Mouse (Mus musculus) megakaryocyte progenitor cell, adult 5-6 weeks (primary cell): ENCODE measurements around the gene Ccdc124. TPM values are rescaled to one million over a fixed set of nuclear protein-coding genes. Genes with fewer than 3 reads are reported as not detected.
"Not testable (repeated sequence)": the region's sequence is repeated elsewhere in the genome, so short reads cannot be mapped to it uniquely, and the experiment has no call there.

Experiments
- ATAC-seq: replicated peaks from 2 replicates; pipeline ENCODE4 v1.8.0; 2016; ENCODE audit warnings: mild to moderate bottlenecking, moderate TSS enrichment, inconsistent platforms; ENCODE audit not compliant: poor library complexity
- total RNA-seq, 2 experiments: library from RNA; stranded (forward) in 1 of 2; stranded (reverse) in 1 of 2; fragments of 157-497, 149-512 nt in 1 of 2; fragments of 200-1000 nt in 1 of 2; gene quantifications; 2 replicates each; pipeline versions ENCODE4 v1.2.3 to v1.2.4; 2015 to 2017

The Ccdc124 gene
- total RNA-seq, 2 experiments from 2014 or later: 27.6 to 33.9 TPM

- ATAC-seq: no peak
These were observed 47.9 kb downstream of the Ccdc124 start for GRCm38 (mm10) chr8:70825816-70826215.

- no peak for ATAC-seq
These were observed 49.9 kb downstream of the Ccdc124 start for GRCm38 (mm10) chr8:70823802-70824201.

- ATAC-seq: not testable (repeated sequence)
These were observed 51.1 kb downstream of the Ccdc124 start for GRCm38 (mm10) chr8:70822594-70822993.

- 0 out of 2 replicates have a peak, but pooled peaks have one; percentile 11 for ATAC-seq
These were observed 51.7 kb downstream of the Ccdc124 start for GRCm38 (mm10) chr8:70821992-70822391.

- ATAC-seq: peak; percentile 94
These were observed 52.3 kb downstream of the Ccdc124 start for GRCm38 (mm10) chr8:70821399-70821962.

- ATAC-seq: no peak
These were observed 53.4 kb downstream of the Ccdc124 start for GRCm38 (mm10) chr8:70820101-70820935.

Other genes starting within 250 kb of the Ccdc124 start
- gene Gdf15, start 241.5 kb downstream of the Ccdc124 start, total RNA-seq (2015): not detected in 2 replicates
- not detected in 2 replicates for gene Gdf15, start 241.5 kb downstream of the Ccdc124 start, total RNA-seq (2017)
- gene Pgpep1, start 213.5 kb downstream of the Ccdc124 start, total RNA-seq (2015): 11.7 and 11.8 TPM in 2 replicates
- 3.6 and 5.2 TPM in 2 replicates for gene Pgpep1, start 213.5 kb downstream of the Ccdc124 start, total RNA-seq (2017)
- gene Lsm4, start 200.7 kb downstream of the Ccdc124 start, total RNA-seq (2015): 121 and 125 TPM in 2 replicates
- 214 and 249 TPM in 2 replicates for gene Lsm4, start 200.7 kb downstream of the Ccdc124 start, total RNA-seq (2017)
- 16.1 and 29.1 TPM in 2 replicates for gene Jund, start 175.0 kb downstream of the Ccdc124 start, total RNA-seq (2015)
- gene Jund, start 175.0 kb downstream of the Ccdc124 start, total RNA-seq (2017): 19.8 and 21.0 TPM in 2 replicates
- 0.07 TPM in 1 of 2 replicates, not detected in the other for gene Iqcn, start 170.5 kb downstream of the Ccdc124 start, total RNA-seq (2015)
- gene Iqcn, start 170.5 kb downstream of the Ccdc124 start, total RNA-seq (2017): not detected in 2 replicates
- gene Gm3336, start 155.4 kb downstream of the Ccdc124 start, total RNA-seq (2015): not detected in 2 replicates
- 0.12 TPM in 1 of 2 replicates, not detected in the other for gene Gm3336, start 155.4 kb downstream of the Ccdc124 start, total RNA-seq (2017)
- gene Pde4c, start 150.2 kb downstream of the Ccdc124 start, total RNA-seq (2015): 0.39 TPM in 1 of 2 replicates, not detected in the other
- gene Pde4c, start 150.2 kb downstream of the Ccdc124 start, total RNA-seq (2017): not detected in 2 replicates
- 2.6 and 3.6 TPM in 2 replicates for gene Rab3a, start 119.3 kb downstream of the Ccdc124 start, total RNA-seq (2015)
- 2.1 and 6.6 TPM in 2 replicates for gene Rab3a, start 119.3 kb downstream of the Ccdc124 start, total RNA-seq (2017)
- 37.4 and 41.4 TPM in 2 replicates for gene Mpv17l2, start 113.0 kb downstream of the Ccdc124 start, total RNA-seq (2015)
- 10.2 and 10.4 TPM in 2 replicates for gene Mpv17l2, start 113.0 kb downstream of the Ccdc124 start, total RNA-seq (2017)
- 5.7 and 6.0 TPM in 2 replicates for gene Pik3r2, start 97.2 kb downstream of the Ccdc124 start, total RNA-seq (2015)
- 18.1 and 18.5 TPM in 2 replicates for gene Pik3r2, start 97.2 kb downstream of the Ccdc124 start, total RNA-seq (2017)
- gene Mast3, start 68.9 kb downstream of the Ccdc124 start, total RNA-seq (2015): 48.7 and 50.0 TPM in 2 replicates
- gene Mast3, start 68.9 kb downstream of the Ccdc124 start, total RNA-seq (2017): 13.9 and 16.7 TPM in 2 replicates
- gene Il12rb1, start 65.5 kb downstream of the Ccdc124 start, total RNA-seq (2015): 0.07 and 0.64 TPM in 2 replicates
- 1.0 and 1.7 TPM in 2 replicates for gene Il12rb1, start 65.5 kb downstream of the Ccdc124 start, total RNA-seq (2017)
- gene Arrdc2, start 34.2 kb downstream of the Ccdc124 start, total RNA-seq (2015): 6.0 and 8.6 TPM in 2 replicates
- 4.8 and 8.8 TPM in 2 replicates for gene Arrdc2, start 34.2 kb downstream of the Ccdc124 start, total RNA-seq (2017)
- 0.12 and 0.42 TPM in 2 replicates for gene Kcnn1, start 10.7 kb downstream of the Ccdc124 start, total RNA-seq (2015)
- gene Kcnn1, start 10.7 kb downstream of the Ccdc124 start, total RNA-seq (2017): 0.84 and 0.92 TPM in 2 replicates
- 0.07 TPM in 1 of 2 replicates, not detected in the other for gene Slc5a5, start 18.8 kb upstream of the Ccdc124 start, total RNA-seq (2015)
- gene Slc5a5, start 18.8 kb upstream of the Ccdc124 start, total RNA-seq (2017): not detected in 2 replicates
- gene Rpl18a, start 23.5 kb upstream of the Ccdc124 start, total RNA-seq (2015): 7,432 and 8,014 TPM in 2 replicates
- gene Rpl18a, start 23.5 kb upstream of the Ccdc124 start, total RNA-seq (2017): 2,240 and 2,571 TPM in 2 replicates
- gene Map1s, start 32.0 kb upstream of the Ccdc124 start, total RNA-seq (2015): 14.4 and 14.7 TPM in 2 replicates
- gene Map1s, start 32.0 kb upstream of the Ccdc124 start, total RNA-seq (2017): 13.2 and 14.4 TPM in 2 replicates